Comparison of ENCODE assay signal across 10 mouse cellular contexts in the genomic region with DNA sequence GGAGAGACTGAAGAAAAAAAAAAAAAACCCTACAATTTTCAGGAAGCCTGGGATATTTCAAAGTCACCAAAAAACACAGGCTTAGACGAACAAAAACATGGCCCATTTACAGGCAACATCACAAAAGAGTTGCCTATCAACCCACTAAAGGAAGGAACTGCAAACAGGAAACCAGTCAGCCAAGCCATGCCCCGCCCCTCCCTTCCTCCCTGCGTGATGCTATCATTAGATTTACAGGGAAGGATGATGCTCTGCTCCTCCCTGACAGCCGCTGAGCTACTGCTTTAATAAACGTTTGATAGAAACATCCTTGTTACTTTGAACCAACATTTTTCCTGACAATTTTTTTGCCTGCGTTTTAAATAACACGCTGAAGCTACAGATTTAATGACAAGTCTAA. TPM values are rescaled to one million over a fixed set of nuclear protein-coding genes. Genes with fewer than 3 reads are reported as not detected.
DNase-seq lines count a peak whose midpoint lies in the region; ATAC-seq and TF ChIP-seq lines count a peak whose summit lies in the region.
"Had no signal": no experiment of that assay in that cellular context is flagged by ENCODE, and none has a peak within 500 bp of the region (broad histone marks: within the 10 kb centered on the region; RNA-seq: fewer than 3 reads in every experiment).

No protein-coding gene starts in this region.

- peak overlapping the region; percentile 72 for H3K27ac ChIP-seq in gastrocnemius, adult 2 months
- H3K27ac ChIP-seq in lung, postnatal 0 days (ENCODE audit: low read length): peak overlapping the region; percentile 20; the same call in 1 of the 2 replicates

- H3K27me3 ChIP-seq in lung, postnatal 0 days (replicated peaks; ENCODE audit: insufficient read depth, low read length): no peaks in the 10 kb centered on the region

- H3K36me3 ChIP-seq in lung, postnatal 0 days (ENCODE audit: insufficient read depth, low read length): no peaks in the 10 kb centered on the region

- no peak for DNase-seq in gastrocnemius, adult 2 months
- no peak for DNase-seq in gastrocnemius, adult 18-20 months (ENCODE audit: low spot score)
- peak; percentile 16 for DNase-seq in c-Kit-negative CD71-positive TER-119-positive erythroid progenitor cells, embryonic 14.5 days (ENCODE audit: low read depth, low spot score)
- peak; percentile 48 for DNase-seq in heart, postnatal 4 days
- peak; percentile 49 for DNase-seq in lung, postnatal 0 days (ENCODE audit: low spot score)
- no peak for DNase-seq in embryo, embryonic 9.5 days (ENCODE audit: extremely low spot score)
- no peak for DNase-seq in thymus, postnatal 14 days
- DNase-seq in thymus, postnatal 10 days (ENCODE audit: low spot score in 2 of 2): no peak
- DNase-seq: midbrain, embryonic 14.5 days; right cerebral cortex, adult 18-20 months had no signal

- 57% methylated on average over 7 of the region's 7 CpGs for WGBS in lung, postnatal 0 days

- H3K9me3 ChIP-seq in lung, postnatal 0 days (ENCODE audit: low read length): no peaks in the 10 kb centered on the region

- H3K4me2 ChIP-seq in lung, postnatal 0 days (replicated peaks; ENCODE audit: low read depth, low read length): no peak overlapping the region

- TF ChIP-seq CTCF in gastrocnemius, adult 2 months (IDR thresholded peaks at IDR 0.05): no peak
- TF ChIP-seq CTCF in lung, postnatal 0 days (IDR thresholded peaks at IDR 0.05): no peak

- intact Hi-C loops in gastrocnemius, adult 2 months (cut with DNase I): no loop called here

- TF ChIP-seq EP300 in lung, postnatal 0 days (IDR thresholded peaks at IDR 0.05): peak; percentile 75

- H3K9ac ChIP-seq in lung, postnatal 0 days (replicated peaks; ENCODE audit: low read depth): no peak overlapping the region

- no peak overlapping the region; the same call in 1 of the 2 replicates for H3K4me3 ChIP-seq in gastrocnemius, adult 2 months
- no peak overlapping the region for H3K4me3 ChIP-seq in lung, postnatal 0 days (ENCODE audit: low read depth, low read length)

- ATAC-seq in lung, postnatal 0 days: peak; percentile 66

- H3K4me1 ChIP-seq in lung, postnatal 0 days (ENCODE audit: insufficient read depth, low read depth, low read length): no peaks in the 10 kb centered on the region

RNA-seq across cellular contexts. Expression of a gene that starts 39.5 kb away (rescaled TPM):
- total RNA-seq in gastrocnemius, adult 2 months (2021): 10 to 100 TPM; 19.3 to 28.5 TPM
- 10 to 100 TPM in 1 of 2 experiments, 1 to 10 TPM in 1; 9.4 to 16.7 TPM for total RNA-seq in gastrocnemius, adult 18-20 months (2021)
- 1 to 10 TPM; 5.3 to 5.8 TPM for total RNA-seq in heart, postnatal 4 days (2021)
- 8.2 and 8.9 TPM in 2 replicates for polyA plus RNA-seq in lung, postnatal 0 days (2015; fragmentation: Nextera tagmentation; extraction: Ambion mirVana)

Comparison
In these comparisons a context has a peak if more than half of its experiments do, and no peak if none do; other contexts are left out.
1. DNase-seq: peak in c-Kit-negative CD71-positive TER-119-positive erythroid progenitor cells, embryonic 14.5 days (single experiment), heart, postnatal 4 days (single experiment) and lung, postnatal 0 days (single experiment); none in gastrocnemius, adult 2 months (single experiment), gastrocnemius, adult 18-20 months (single experiment), embryo, embryonic 9.5 days (single experiment), thymus, postnatal 14 days (single experiment) and thymus, postnatal 10 days (0 of 2).